21 mouse cellular contexts compared by ENCODE assay signal in genomic region chr1:182679169-182679568, GRCm38 (mm10).
A peak's percentile ranks its signal among the peaks of the same experiment; 100 is the strongest.
DNase-seq lines count a peak whose midpoint lies in the region; ATAC-seq and TF ChIP-seq lines count a peak whose summit lies in the region.
"Had no signal": no experiment of that assay in that cellular context is flagged by ENCODE, and none has a peak within 500 bp of the region (broad histone marks: within the 10 kb centered on the region; RNA-seq: fewer than 3 reads in every experiment).

No protein-coding gene starts in this region.

- no peaks in the 10 kb centered on the region for H3K36me3 ChIP-seq in forebrain, embryonic 10.5 days (replicated peaks)
- H3K36me3 ChIP-seq in forebrain, postnatal 0 days (ENCODE audit: insufficient read depth) = no peaks in the 10 kb centered on the region
- no peaks in the 10 kb centered on the region for H3K36me3 ChIP-seq in lung, embryonic 14.5 days (ENCODE audit: insufficient read depth)
- no peaks in the 10 kb centered on the region for H3K36me3 ChIP-seq in stomach, embryonic 15.5 days
- no peaks in the 10 kb centered on the region for H3K36me3 ChIP-seq in stomach, postnatal 0 days (ENCODE audit: control insufficient read depth, insufficient read depth, low read length)
- no peaks in the 10 kb centered on the region for H3K36me3 ChIP-seq in limb, embryonic 10.5 days
- H3K36me3 ChIP-seq: heart, embryonic 10.5 days; liver, embryonic 15.5 days; midbrain, embryonic 12.5 days had no signal

- no peak for TF ChIP-seq EP300 in stomach, postnatal 0 days (optimal IDR thresholded peaks at IDR 0.05)

- WGBS in forebrain, embryonic 10.5 days = 69% methylated on average over 3 of the region's 3 CpGs
- 65% methylated on average over 3 of the region's 3 CpGs for WGBS in forebrain, postnatal 0 days
- 35% methylated on average over 3 of the region's 3 CpGs for WGBS in lung, embryonic 14.5 days
- 43% methylated on average over 3 of the region's 3 CpGs for WGBS in stomach, embryonic 15.5 days
- 44% methylated on average over 3 of the region's 3 CpGs for WGBS in stomach, postnatal 0 days
- 67% methylated on average over 3 of the region's 3 CpGs for WGBS in limb, embryonic 10.5 days

- no peak overlapping the region for H3K4me2 ChIP-seq in forebrain, postnatal 0 days (ENCODE audit: low read depth)
- H3K4me2 ChIP-seq in lung, embryonic 14.5 days = no peak overlapping the region
- no peak overlapping the region for H3K4me2 ChIP-seq in stomach, embryonic 15.5 days
- no peak overlapping the region for H3K4me2 ChIP-seq in stomach, postnatal 0 days (replicated peaks; ENCODE audit: low read depth)
- H3K4me2 ChIP-seq: liver, embryonic 15.5 days; midbrain, embryonic 12.5 days had no signal

- no peak for DNase-seq in forebrain, embryonic 10.5 days (ENCODE audit: extremely low spot score, low spot score)
- DNase-seq in forebrain, postnatal 0 days = no peak
- no peak for DNase-seq in lung, embryonic 14.5 days
- DNase-seq in lung, postnatal 36 days = no peak
- DNase-seq in stomach, postnatal 0 days (ENCODE audit: low spot score) = no peak
- DNase-seq in limb, embryonic 10.5 days (ENCODE audit: low spot score) = no peak
- no peak for DNase-seq in gastrocnemius, adult 18-20 months (ENCODE audit: low spot score)
- DNase-seq: adrenal gland, adult 2 months; adrenal gland, postnatal 36 days; cerebellum, adult 18-20 months; cerebellum, postnatal 10 days; gastrocnemius, postnatal 10 days; heart, postnatal 36 days had no signal

- TF ChIP-seq CTCF in forebrain, postnatal 0 days (IDR thresholded peaks at IDR 0.05; ENCODE audit: low read depth) = no peak
- TF ChIP-seq CTCF in lung, embryonic 14.5 days (IDR thresholded peaks at IDR 0.05; ENCODE audit: low read depth) = no peak
- no peak for TF ChIP-seq CTCF in stomach, postnatal 0 days (IDR thresholded peaks at IDR 0.05; ENCODE audit: low read depth)

- peaks cover 19% of the 10 kb centered on the region for H3K4me1 ChIP-seq in forebrain, embryonic 10.5 days
- H3K4me1 ChIP-seq in forebrain, postnatal 0 days (ENCODE audit: insufficient read depth) = no peaks in the 10 kb centered on the region
- peaks cover 6% of the 10 kb centered on the region; the same call in 1 of the 2 replicates for H3K4me1 ChIP-seq in lung, embryonic 14.5 days (ENCODE audit: insufficient read depth)
- H3K4me1 ChIP-seq in stomach, embryonic 15.5 days = no peaks in the 10 kb centered on the region; the same call in 1 of the 2 replicates
- no peaks in the 10 kb centered on the region for H3K4me1 ChIP-seq in stomach, postnatal 0 days (replicated peaks; ENCODE audit: control insufficient read depth, insufficient read depth)
- peaks cover 25% of the 10 kb centered on the region for H3K4me1 ChIP-seq in limb, embryonic 10.5 days
- H3K4me1 ChIP-seq: liver, embryonic 15.5 days; megakaryocyte, embryonic 14.5 days; midbrain, embryonic 12.5 days had no signal

- no peak overlapping the region for H3K9ac ChIP-seq in forebrain, postnatal 0 days
- H3K9ac ChIP-seq in lung, embryonic 14.5 days = no peak overlapping the region
- no peak overlapping the region for H3K9ac ChIP-seq in stomach, embryonic 15.5 days
- no peak overlapping the region for H3K9ac ChIP-seq in stomach, postnatal 0 days (ENCODE audit: low read length)
- H3K9ac ChIP-seq: liver, embryonic 15.5 days; midbrain, embryonic 12.5 days had no signal

- no peak for ATAC-seq in forebrain, postnatal 0 days
- peak; percentile 13; the same call in 1 of the 2 replicates for ATAC-seq in lung, embryonic 14.5 days (ENCODE audit: insufficient read depth)
- ATAC-seq in stomach, embryonic 15.5 days (ENCODE audit: insufficient read depth, low FRiP score, low read depth) = 0 out of 2 replicates have a peak, but pooled peaks have one; percentile 16
- no peak for ATAC-seq in stomach, postnatal 0 days (ENCODE audit: low FRiP score, low TSS enrichment)
- ATAC-seq: activated CD4-positive, CD25-positive, alpha-beta regulatory T cell, adult 4 months; forebrain, embryonic 16.5 days; hindbrain, embryonic 16.5 days had no signal

- no peak overlapping the region for H3K4me3 ChIP-seq in forebrain, embryonic 10.5 days
- H3K4me3 ChIP-seq in forebrain, postnatal 0 days (ENCODE audit: low read depth, low read length) = no peak overlapping the region
- no peak overlapping the region for H3K4me3 ChIP-seq in lung, embryonic 14.5 days (ENCODE audit: low read depth, low read length)
- H3K4me3 ChIP-seq in stomach, embryonic 15.5 days (replicated peaks) = no peak overlapping the region
- no peak overlapping the region for H3K4me3 ChIP-seq in stomach, postnatal 0 days (ENCODE audit: low read depth, low read length)
- no peak overlapping the region for H3K4me3 ChIP-seq in limb, embryonic 10.5 days
- H3K4me3 ChIP-seq: heart, embryonic 10.5 days; liver, embryonic 15.5 days; megakaryocyte, embryonic 14.5 days; midbrain, embryonic 12.5 days had no signal

- 0 out of 2 replicates have a peak overlapping the region, but pooled peaks have one; percentile 25 for H3K27ac ChIP-seq in forebrain, embryonic 10.5 days
- H3K27ac ChIP-seq in forebrain, postnatal 0 days (ENCODE audit: low read depth, low read length) = no peak overlapping the region
- peak overlapping the region; percentile 83 for H3K27ac ChIP-seq in lung, embryonic 14.5 days (ENCODE audit: low read depth)
- H3K27ac ChIP-seq in stomach, embryonic 15.5 days = no peak overlapping the region
- no peak overlapping the region for H3K27ac ChIP-seq in stomach, postnatal 0 days (replicated peaks)
- 0 out of 2 replicates have a peak overlapping the region, but pooled peaks have one; percentile 25 for H3K27ac ChIP-seq in limb, embryonic 10.5 days
- H3K27ac ChIP-seq: liver, embryonic 15.5 days; midbrain, embryonic 12.5 days had no signal

- H3K9me3 ChIP-seq in forebrain, embryonic 10.5 days = no peaks in the 10 kb centered on the region; the same call in 1 of the 2 replicates
- no peaks in the 10 kb centered on the region for H3K9me3 ChIP-seq in forebrain, postnatal 0 days (ENCODE audit: low read length)
- no peaks in the 10 kb centered on the region for H3K9me3 ChIP-seq in lung, embryonic 14.5 days (ENCODE audit: low read depth, low read length)
- H3K9me3 ChIP-seq in stomach, embryonic 15.5 days = no peaks in the 10 kb centered on the region
- no peaks in the 10 kb centered on the region for H3K9me3 ChIP-seq in stomach, postnatal 0 days (ENCODE audit: control insufficient read depth, low read length)
- H3K9me3 ChIP-seq in limb, embryonic 10.5 days (replicated peaks) = no peaks in the 10 kb centered on the region
- H3K9me3 ChIP-seq: liver, embryonic 15.5 days; midbrain, embryonic 12.5 days had no signal

- H3K27me3 ChIP-seq in forebrain, embryonic 10.5 days (ENCODE audit: poor library complexity, severe bottlenecking) = no peaks in the 10 kb centered on the region
- H3K27me3 ChIP-seq in forebrain, postnatal 0 days (ENCODE audit: insufficient read depth, low read length) = no peaks in the 10 kb centered on the region
- no peaks in the 10 kb centered on the region for H3K27me3 ChIP-seq in lung, embryonic 14.5 days (ENCODE audit: insufficient read depth, low read length)
- H3K27me3 ChIP-seq in stomach, embryonic 15.5 days (replicated peaks) = no peaks in the 10 kb centered on the region
- H3K27me3 ChIP-seq in stomach, postnatal 0 days (ENCODE audit: control insufficient read depth, insufficient read depth, low read length) = no peaks in the 10 kb centered on the region
- H3K27me3 ChIP-seq in limb, embryonic 10.5 days (ENCODE audit: low read depth, poor library complexity, severe bottlenecking) = no peaks in the 10 kb centered on the region
- H3K27me3 ChIP-seq: liver, embryonic 15.5 days; midbrain, embryonic 12.5 days had no signal

Comparison
In these comparisons a context has a peak if more than half of its experiments do, and no peak if none do; other contexts are left out.
1. H3K27ac ChIP-seq: peak in forebrain, embryonic 10.5 days (single experiment), lung, embryonic 14.5 days (single experiment) and limb, embryonic 10.5 days (single experiment); none in forebrain, postnatal 0 days (single experiment), stomach, embryonic 15.5 days (single experiment) and stomach, postnatal 0 days (single experiment).
2. ATAC-seq: peak in lung, embryonic 14.5 days (single experiment) and stomach, embryonic 15.5 days (single experiment); none in forebrain, postnatal 0 days (single experiment) and stomach, postnatal 0 days (single experiment).